Mouse (Mus musculus) midbrain, postnatal 0 days (tissue): Measurements from ENCODE around the gene Olfr30. TPM values are rescaled to one million over a fixed set of nuclear protein-coding genes. Genes with fewer than 3 reads are reported as not detected.
"Not testable (repeated sequence)": the region's sequence is repeated elsewhere in the genome, so short reads cannot be mapped to it uniquely, and the experiment has no call there.

Experiments used
- ATAC-seq: fragments of 200-750 bp; cut with Nextera tagmentation; 2 replicates; pipeline ENCODE4 v1.8.0; 2017; ENCODE audit warnings: moderate number of reproducible peaks, mild to moderate bottlenecking, moderate TSS enrichment, moderate library complexity; ENCODE audit not compliant: low FRiP score
- DNase-seq: peaks from one replicate; pipeline ENCODE4 v3.0.0-alpha.2; 2015; ENCODE audit warnings: low spot score
- H3K27ac ChIP-seq: fragments of 300-500 bp; sonication (generic); 2 replicates; pipeline ENCODE4 v1.5.1; 2014; ENCODE audit warnings: low read depth, mild to moderate bottlenecking, low read length, mixed read lengths
- H3K27me3 ChIP-seq: fragments of 300-500 bp; sonication (generic); 2 replicates; pipeline ENCODE4 v1.6.1; 2014; ENCODE audit warnings: low read length, control low read depth, mixed read lengths; ENCODE audit not compliant: insufficient read depth
- H3K36me3 ChIP-seq: fragments of 300-500 bp; sonication (generic); 2 replicates; pipeline ENCODE4 v1.6.1; 2014; ENCODE audit warnings: low read length, control low read depth, mixed read lengths; ENCODE audit not compliant: insufficient read depth
- H3K4me1 ChIP-seq: fragments of 300-500 bp; sonication (generic); 2 replicates; pipeline ENCODE4 v1.6.1; 2014; ENCODE audit warnings: mild to moderate bottlenecking, control low read depth, antibody characterized with exemption, low read length, mixed read lengths; ENCODE audit not compliant: insufficient read depth
- H3K4me2 ChIP-seq: fragments of 300-500 bp; sonication (generic); 2 replicates; pipeline ENCODE4 v1.6.1; 2014; ENCODE audit warnings: low read depth, mild to moderate bottlenecking, low read length, mixed read lengths; ENCODE audit not compliant: poor library complexity, severe bottlenecking
- H3K4me3 ChIP-seq: fragments of 300-500 bp; sonication (generic); 2 replicates; pipeline ENCODE4 v1.5.1; 2014; ENCODE audit warnings: low read depth, mild to moderate bottlenecking, low read length, moderate library complexity
- H3K9ac ChIP-seq: fragments of 300-500 bp; sonication (generic); replicated peaks from 2 replicates; pipeline ENCODE4 v1.6.1; 2014; ENCODE audit warnings: mild to moderate bottlenecking, low read length, moderate library complexity, mixed read lengths; ENCODE audit not compliant: poor library complexity, severe bottlenecking
- H3K9me3 ChIP-seq: fragments of 300-500 bp; sonication (generic); 2 replicates; pipeline ENCODE4 v1.6.1; 2016; ENCODE audit warnings: low read length, control low read depth
- CTCF ChIP-seq: IDR thresholded peaks from 2 replicates; pipeline ENCODE4 v1.5.1; 2016; ENCODE audit warnings: antibody characterized with exemption, mild to moderate bottlenecking
- WGBS: fragments of 180-500 bp; shearing (Covaris S2); extraction: QIAGEN DNeasy Blood & Tissue Kit; methylation state at CpG from one replicate; pipeline ENCODE4 v1.1.7; 2014; 5-methylcytosine and 5-hydroxymethylcytosine counted together
- polyA plus RNA-seq: library from polyadenylated mRNA; unstranded; fragments of >200 nt; fragmentation: Nextera tagmentation; extraction: Ambion mirVana; gene quantifications from 2 replicates; pipeline ENCODE4 v1.2.1, GENCODE M21; 2015
- total RNA-seq: library from RNA; depleted of rRNA; stranded (reverse); fragments of >200 nt; gene quantifications from 2 replicates; pipeline ENCODE4 v1.2.3, GENCODE M21; 2014; rRNA removed

The Olfr30 gene
- total RNA-seq (not detected in 2 replicates), polyA plus RNA-seq (not detected in 2 replicates)

DNA sequence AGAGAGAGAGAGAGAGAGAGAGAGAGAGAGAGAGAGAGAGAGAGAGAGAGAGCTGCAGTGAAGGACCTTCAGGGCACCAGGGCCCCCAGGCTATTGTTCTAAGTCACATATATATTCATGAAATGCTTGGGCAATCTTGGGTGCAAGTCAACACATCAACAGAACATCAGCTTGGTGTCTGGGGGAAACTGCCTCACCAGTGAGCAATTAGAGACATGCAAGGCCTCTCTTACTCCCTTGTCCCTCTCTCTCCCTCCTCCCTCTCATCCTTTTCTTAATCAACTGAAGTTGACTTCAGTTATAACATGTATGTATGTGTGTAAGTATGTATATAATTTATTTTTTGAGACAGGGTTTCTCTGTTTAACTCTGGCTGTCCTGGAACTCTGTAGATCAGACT, at the start of gene Olfr30:
Gene Olfr30 (minus strand): TSS at position 101 of the 400 bp plus-strand sequence.
- ATAC-seq = no peak
- Histone ChIP-seq H3K4me1 (no peaks in the 10 kb centered on the region), H3K4me3 (no peak within 1 kb of the TSS), H3K36me3 (no peaks in the 10 kb centered on the region), H3K27ac (no peak within 1 kb of the TSS), H3K9ac (no peak within 1 kb of the TSS), H3K27me3 (no peaks in the 10 kb centered on the region), H3K9me3 (no peaks in the 10 kb centered on the region), H3K4me2 (no peak within 1 kb of the TSS)
- no peak for TF ChIP-seq CTCF
- DNase-seq = no peak

GRCm38 (mm10) chr11:58509058-58509457, 47.0 kb upstream of the Olfr30 start:
- not testable (repeated sequence) for H3K27me3 ChIP-seq, H3K9ac ChIP-seq, H3K4me3 ChIP-seq, H3K4me1 ChIP-seq, H3K36me3 ChIP-seq, H3K9me3 ChIP-seq, H3K4me2 ChIP-seq, ATAC-seq, DNase-seq, H3K27ac ChIP-seq
- WGBS = 90% methylated on average over 19 of the region's 19 CpGs

GRCm38 (mm10) chr11:58502472-58502871, 40.4 kb upstream of the Olfr30 start, which contains the start of gene Olfr331:
TSS of gene Olfr331 (minus strand) at chr11:58502572.
- not testable (repeated sequence) for H3K4me1 ChIP-seq, H3K36me3 ChIP-seq, H3K27me3 ChIP-seq, ATAC-seq, H3K9me3 ChIP-seq, H3K27ac ChIP-seq, H3K4me2 ChIP-seq, H3K4me3 ChIP-seq, DNase-seq, H3K9ac ChIP-seq

DNA sequence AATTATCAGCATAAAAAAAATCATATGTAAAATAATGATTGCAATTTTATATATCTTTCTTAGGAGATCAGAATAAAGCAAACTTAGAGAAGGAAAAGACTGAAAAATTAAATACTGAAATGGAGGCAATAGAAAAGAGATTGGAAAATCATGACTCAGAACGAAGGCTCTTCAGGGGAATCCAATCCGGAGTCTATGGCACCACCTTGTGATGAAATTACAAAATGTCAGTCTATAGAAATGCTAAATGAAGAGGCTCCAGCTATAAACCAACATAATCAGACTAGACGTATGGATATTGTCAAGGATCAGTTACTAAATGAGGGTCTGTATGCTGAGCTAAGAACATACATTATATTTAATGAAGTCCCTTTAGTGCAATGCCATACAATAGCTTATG, 37.2 kb upstream of the Olfr30 start:
- Histone ChIP-seq H3K4me1 (no peaks in the 10 kb centered on the region), H3K27ac (no peak overlapping the region), H3K9me3 (no peaks in the 10 kb centered on the region), H3K9ac (no peak overlapping the region), H3K36me3 (no peaks in the 10 kb centered on the region), H3K27me3 (no peaks in the 10 kb centered on the region), H3K4me3 (no peak overlapping the region), H3K4me2 (no peak overlapping the region)
- DNase-seq (peak; percentile 72), ATAC-seq (no peak)
- 36% methylated on average over 3 of the region's 3 CpGs for WGBS
- peak; percentile 78 for TF ChIP-seq CTCF

GRCm38 (mm10) chr11:58498761-58499160, 36.7 kb upstream of the Olfr30 start:
- no peak for DNase-seq
- Histone ChIP-seq H3K27ac (no peak overlapping the region), H3K27me3 (no peaks in the 10 kb centered on the region), H3K4me3 (no peak overlapping the region), H3K36me3 (no peaks in the 10 kb centered on the region), H3K9me3 (no peaks in the 10 kb centered on the region), H3K9ac (no peak overlapping the region), H3K4me2 (no peak overlapping the region), H3K4me1 (no peaks in the 10 kb centered on the region)
- WGBS = 87% methylated on average over 9 of the region's 9 CpGs
- TF ChIP-seq CTCF = no peak
- no peak for ATAC-seq

GRCm38 (mm10) chr11:58492455-58492854, 30.4 kb upstream of the Olfr30 start, which contains the start of gene Olfr332:
TSS of gene Olfr332 (minus strand) at chr11:58492555.
- TF ChIP-seq CTCF = no peak
- DNase-seq (no peak), ATAC-seq (no peak)
- Histone ChIP-seq H3K4me3 (no peak within 1 kb of the TSS), H3K9ac (no peak within 1 kb of the TSS), H3K27me3 (no peaks in the 10 kb centered on the region), H3K27ac (no peak within 1 kb of the TSS), H3K4me1 (no peaks in the 10 kb centered on the region), H3K36me3 (no peaks in the 10 kb centered on the region), H3K9me3 (no peaks in the 10 kb centered on the region), H3K4me2 (no peak within 1 kb of the TSS)
- WGBS = 83% methylated on average over 2 of the region's 2 CpGs
